Mouse (Mus musculus) stomach, embryonic 16.5 days (tissue): ENCODE data around the gene Rap1gap. TPM values are rescaled to one million over a fixed set of nuclear protein-coding genes. Genes with fewer than 3 reads are reported as not detected.

Experiments
- ATAC-seq: fragments of 200-750 bp; cut with Nextera tagmentation; 2 replicates; pipeline ENCODE4 v1.8.0; 2017; ENCODE audit warnings: moderate number of reproducible peaks, moderate TSS enrichment; ENCODE audit not compliant: insufficient read depth, low FRiP score
- H3K27ac ChIP-seq: fragments of 300-500 bp; sonication (generic); 2 replicates; pipeline ENCODE4 v1.5.1; 2014; ENCODE audit warnings: low read length
- H3K27me3 ChIP-seq: fragments of 300-500 bp; sonication (generic); 2 replicates; pipeline ENCODE4 v1.6.1; 2014; ENCODE audit warnings: low read length, control low read depth, mixed read lengths; ENCODE audit not compliant: control insufficient read depth, insufficient read depth
- H3K36me3 ChIP-seq: fragments of 300-500 bp; sonication (generic); 2 replicates; pipeline ENCODE4 v1.6.1; 2014; ENCODE audit warnings: low read length; ENCODE audit not compliant: control insufficient read depth, insufficient read depth
- H3K4me1 ChIP-seq: fragments of 300-500 bp; sonication (generic); 2 replicates; pipeline ENCODE4 v1.6.1; 2014; ENCODE audit warnings: low read length, control low read depth, mixed read lengths; ENCODE audit not compliant: control insufficient read depth, insufficient read depth
- H3K4me2 ChIP-seq: fragments of 300-500 bp; sonication (generic); 2 replicates; pipeline ENCODE4 v1.6.1; 2014; ENCODE audit warnings: low read depth, low read length, mixed read lengths
- H3K4me3 ChIP-seq: fragments of 300-500 bp; sonication (generic); replicated peaks from 2 replicates; pipeline ENCODE4 v1.5.1; 2014; ENCODE audit warnings: mild to moderate bottlenecking, low read length
- H3K9ac ChIP-seq: fragments of 300-500 bp; sonication (generic); 2 replicates; pipeline ENCODE4 v1.6.1; 2014; ENCODE audit warnings: low read length
- H3K9me3 ChIP-seq: fragments of 300-500 bp; sonication (generic); replicated peaks from 2 replicates; pipeline ENCODE4 v1.6.1; 2016; ENCODE audit warnings: low read length, control low read depth; ENCODE audit not compliant: control insufficient read depth
- WGBS: fragments of 180-500 bp; shearing (Covaris S2); extraction: QIAGEN DNeasy Blood & Tissue Kit; methylation state at CpG from one replicate; pipeline ENCODE4 v1.1.7; 2014; 5-methylcytosine and 5-hydroxymethylcytosine counted together
- polyA plus RNA-seq: library from polyadenylated mRNA; unstranded; fragments of >200 nt; fragmentation: Nextera tagmentation; extraction: Ambion mirVana; gene quantifications from 2 replicates; pipeline ENCODE4 v1.2.1, GENCODE M21; 2015

The Rap1gap gene
- polyA plus RNA-seq, 1 experiment from 2014 or later, result 58.1 TPM

GRCm38 (mm10) chr4:137727506-137728187, 63.1 kb downstream of the Rap1gap start:
- ATAC-seq, result peak; percentile 10; the same call in 1 of the 2 replicates
- H3K27ac ChIP-seq, result no peak overlapping the region
- H3K4me3 ChIP-seq, result no peak overlapping the region
- H3K27me3 ChIP-seq, result peaks cover 24% of the 10 kb centered on the region
- H3K4me1 ChIP-seq, result peaks cover 14% of the 10 kb centered on the region
- no peaks in the 10 kb centered on the region for H3K9me3 ChIP-seq
- H3K9ac ChIP-seq, result no peak overlapping the region
- H3K36me3 ChIP-seq, result no peaks in the 10 kb centered on the region
- WGBS, result 10% methylated on average over 17 of the region's 18 CpGs
- no peak overlapping the region for H3K4me2 ChIP-seq

- Histone ChIP-seq H3K9ac (0 out of 2 replicates have a peak overlapping the region, but pooled peaks have one; percentile 16), H3K4me2 (peak overlapping the region; percentile 34; the same call in 1 of the 2 replicates), H3K36me3 (no peaks in the 10 kb centered on the region), H3K4me3 (peak overlapping the region; percentile 6; the same call in 1 of the 2 replicates), H3K27me3 (peaks cover 24% of the 10 kb centered on the region), H3K9me3 (no peaks in the 10 kb centered on the region), H3K4me1 (peaks cover 14% of the 10 kb centered on the region), H3K27ac (no peak overlapping the region)
- ATAC-seq, result 0 out of 2 replicates have a peak, but pooled peaks have one; percentile 6
- WGBS, result 15% methylated on average over 17 of the region's 17 CpGs
These were observed 64.1 kb downstream of the Rap1gap start for GRCm38 (mm10) chr4:137728399-137729154.

GRCm38 (mm10) chr4:137729155-137729855, 64.8 kb downstream of the Rap1gap start:
- H3K27me3 ChIP-seq, result peaks cover 21% of the 10 kb centered on the region
- H3K4me3 ChIP-seq, result peak overlapping the region; percentile 6; the same call in 1 of the 2 replicates

GRCm38 (mm10) chr4:137730134-137730533, 65.6 kb downstream of the Rap1gap start:
- 19% methylated on average over 3 of the region's 3 CpGs for WGBS
- H3K4me2 ChIP-seq, result no peak overlapping the region
- no peak overlapping the region for H3K27ac ChIP-seq
- peak; percentile 26; the same call in 1 of the 2 replicates for ATAC-seq
- H3K9me3 ChIP-seq, result no peaks in the 10 kb centered on the region
- H3K36me3 ChIP-seq, result no peaks in the 10 kb centered on the region
- H3K27me3 ChIP-seq, result peaks cover 21% of the 10 kb centered on the region
- no peak overlapping the region for H3K4me3 ChIP-seq
- H3K9ac ChIP-seq, result no peak overlapping the region
- peaks cover 7% of the 10 kb centered on the region for H3K4me1 ChIP-seq

More at GRCm38 (mm10) chr4:137729155-137729855, 64.8 kb downstream of the Rap1gap start:
- Histone ChIP-seq H3K9ac (0 out of 2 replicates have a peak overlapping the region, but pooled peaks have one; percentile 16), H3K4me1 (peaks cover 9% of the 10 kb centered on the region), H3K27ac (no peak overlapping the region), H3K9me3 (no peaks in the 10 kb centered on the region), H3K36me3 (no peaks in the 10 kb centered on the region), H3K4me2 (peak overlapping the region; percentile 34; the same call in 1 of the 2 replicates)
- 30% methylated on average over 24 of the region's 24 CpGs for WGBS
- ATAC-seq, result no peak

- Histone ChIP-seq H3K27ac (no peak overlapping the region), H3K9me3 (no peaks in the 10 kb centered on the region), H3K36me3 (no peaks in the 10 kb centered on the region), H3K4me1 (peaks cover 7% of the 10 kb centered on the region), H3K9ac (no peak overlapping the region), H3K4me3 (no peak overlapping the region), H3K27me3 (peaks cover 21% of the 10 kb centered on the region), H3K4me2 (no peak overlapping the region)
- ATAC-seq, result no peak
- 74% methylated on average over 8 of the region's 8 CpGs for WGBS
These were observed 66.2 kb downstream of the Rap1gap start for GRCm38 (mm10) chr4:137730757-137731156.

GRCm38 (mm10) chr4:137731891-137732290, 67.4 kb downstream of the Rap1gap start:
- no peaks in the 10 kb centered on the region for H3K36me3 ChIP-seq
- H3K4me2 ChIP-seq, result no peak overlapping the region
- no peak for ATAC-seq
- WGBS, result 58% methylated on average over 10 of the region's 10 CpGs
- H3K27me3 ChIP-seq, result peaks cover 21% of the 10 kb centered on the region
- no peak overlapping the region for H3K9ac ChIP-seq
- H3K4me1 ChIP-seq, result peaks cover 13% of the 10 kb centered on the region
- no peak overlapping the region for H3K4me3 ChIP-seq
- no peak overlapping the region for H3K27ac ChIP-seq
- H3K9me3 ChIP-seq, result no peaks in the 10 kb centered on the region

GRCm38 (mm10) chr4:137732361-137732760, 67.8 kb downstream of the Rap1gap start:
- Histone ChIP-seq H3K9ac (no peak overlapping the region), H3K36me3 (no peaks in the 10 kb centered on the region), H3K4me3 (no peak overlapping the region), H3K9me3 (no peaks in the 10 kb centered on the region), H3K4me1 (peaks cover 13% of the 10 kb centered on the region), H3K4me2 (no peak overlapping the region), H3K27ac (no peak overlapping the region), H3K27me3 (peaks cover 21% of the 10 kb centered on the region)
- no peak for ATAC-seq
- WGBS, result 79% methylated on average over 3 of the region's 3 CpGs

GRCm38 (mm10) chr4:137732962-137733361, 68.4 kb downstream of the Rap1gap start:
- no peak overlapping the region for H3K4me3 ChIP-seq
- no peaks in the 10 kb centered on the region for H3K9me3 ChIP-seq
- H3K4me2 ChIP-seq, result no peak overlapping the region
- 72% methylated on average over 3 of the region's 3 CpGs for WGBS
- no peak overlapping the region for H3K27ac ChIP-seq
- H3K27me3 ChIP-seq, result peaks cover 19% of the 10 kb centered on the region
- peaks cover 13% of the 10 kb centered on the region for H3K4me1 ChIP-seq
- H3K9ac ChIP-seq, result no peak overlapping the region
- no peak for ATAC-seq
- H3K36me3 ChIP-seq, result no peaks in the 10 kb centered on the region
